Mouse (Mus musculus) adrenal gland, postnatal 10 days (tissue): ENCODE data around the gene Eif4ebp2. TPM values are rescaled to one million over a fixed set of nuclear protein-coding genes. Genes with fewer than 3 reads are reported as not detected.

ENCODE experiments used
- DNase-seq: peaks from one replicate; pipeline ENCODE4 v3.0.0; 2021; ENCODE audit warnings: mixed read lengths
- total RNA-seq, 2 experiments: library from RNA; stranded (reverse); gene quantifications; 2 replicates each; pipeline ENCODE4 v1.2.3; 2021

Eif4ebp2 gene
- total RNA-seq, 2 experiments from 2014 or later, result 116 to 127 TPM

GRCm38 (mm10) chr10:61418131-61418900 is 34.1 kb downstream of the Eif4ebp2 start:
- DNase-seq, result no peak

DNA sequence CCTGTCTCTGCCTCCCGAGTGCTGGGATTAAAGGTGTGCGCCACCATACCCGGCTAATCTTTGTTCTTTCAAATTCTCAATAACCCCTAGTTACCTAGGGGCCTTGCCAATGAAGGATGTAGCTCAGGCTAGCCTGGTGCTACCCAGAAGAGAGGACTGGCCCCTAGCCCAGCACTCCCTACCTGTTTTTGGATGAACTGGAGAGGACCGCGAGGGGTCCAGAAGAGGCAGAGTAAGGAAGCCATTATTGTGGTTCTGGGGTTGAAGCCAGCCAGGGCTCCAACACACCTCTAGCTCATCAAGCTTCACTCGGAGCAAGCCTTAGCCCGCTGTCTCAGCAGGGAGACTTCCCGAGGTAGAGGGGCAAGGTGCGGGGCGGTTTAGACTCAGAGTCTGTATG is 34.8 kb downstream of the Eif4ebp2 start, which contains the start of gene Nodal:
TSS of gene Nodal (plus strand) at position 301 of the 400 bp plus-strand sequence.
- no peak for DNase-seq

GRCm38 (mm10) chr10:61417046-61417445 is 35.4 kb downstream of the Eif4ebp2 start:
- no peak for DNase-seq

GRCm38 (mm10) chr10:61416561-61416960 is 35.9 kb downstream of the Eif4ebp2 start:
- no peak for DNase-seq

- DNase-seq, result no peak
These were observed 36.6 kb downstream of the Eif4ebp2 start for GRCm38 (mm10) chr10:61415890-61416289.

DNA sequence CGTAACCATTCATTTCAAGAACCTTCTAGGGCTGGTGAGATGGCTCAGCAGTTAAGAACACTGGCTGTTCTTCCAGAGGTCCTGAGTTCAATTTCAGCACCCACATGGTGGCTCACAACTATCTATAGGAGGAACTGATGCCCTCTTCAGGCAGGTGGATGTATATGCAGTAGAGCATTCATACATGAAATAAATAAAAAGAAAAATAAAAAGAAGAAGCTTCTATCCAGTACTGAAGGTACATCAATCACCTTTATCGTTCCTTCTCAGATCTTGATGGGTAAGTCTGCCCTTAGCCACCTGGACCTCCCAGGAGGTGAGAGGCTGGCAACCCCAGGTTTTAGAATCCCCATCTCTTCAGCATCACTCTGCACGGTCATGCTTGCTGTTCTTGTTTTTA is 37.2 kb downstream of the Eif4ebp2 start:
- DNase-seq, result no peak

GRCm38 (mm10) chr10:61412910-61413625 is 39.4 kb downstream of the Eif4ebp2 start:
- DNase-seq, result no peak

- no peak for DNase-seq
These were observed 42.3 kb downstream of the Eif4ebp2 start for GRCm38 (mm10) chr10:61410193-61410592.

GRCm38 (mm10) chr10:61409776-61410175 is 42.7 kb downstream of the Eif4ebp2 start:
- DNase-seq, result no peak

DNA sequence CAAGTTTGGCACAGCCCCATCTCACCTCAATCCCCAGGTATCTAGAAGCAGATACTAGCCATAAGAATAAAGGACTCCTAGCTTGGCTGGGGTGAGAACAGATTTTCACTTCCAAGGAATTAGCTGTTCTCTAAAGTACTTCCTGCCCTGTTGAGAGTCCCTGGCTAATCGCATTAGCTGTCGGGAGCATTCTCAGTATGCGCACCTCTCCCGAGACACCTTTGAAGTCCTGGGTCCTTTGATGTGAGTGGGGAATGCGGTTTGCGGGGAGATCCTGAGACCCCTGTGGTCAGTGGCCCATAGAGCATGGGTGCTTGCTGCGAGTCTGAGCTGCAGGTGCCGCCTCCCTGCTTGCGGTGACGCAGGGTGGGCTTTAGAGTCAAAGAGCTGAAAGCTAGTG is 46.5 kb downstream of the Eif4ebp2 start:
- no peak for DNase-seq

GRCm38 (mm10) chr10:61402911-61403310 is 49.5 kb downstream of the Eif4ebp2 start:
- DNase-seq, result peak; percentile 66

DNA sequence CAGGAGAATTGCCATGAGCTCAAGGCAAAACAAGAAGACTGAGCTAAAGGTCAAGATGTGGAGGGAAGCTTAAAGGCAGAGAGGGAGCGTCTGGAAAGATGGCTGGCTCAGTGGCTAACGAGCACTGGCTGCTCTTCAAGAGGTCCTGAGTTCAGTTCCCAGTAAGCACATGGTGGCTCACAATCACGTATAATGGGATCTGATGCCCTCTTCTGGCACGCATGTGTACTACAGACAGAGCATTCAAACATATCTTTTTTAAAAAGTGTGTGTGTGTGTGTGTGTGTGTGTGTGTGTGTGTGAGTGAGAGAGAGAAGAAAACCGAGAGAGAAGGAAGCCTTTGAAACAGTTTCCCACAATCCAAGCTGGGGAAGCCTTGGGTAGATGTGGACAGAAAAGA is 50.0 kb downstream of the Eif4ebp2 start:
- no peak for DNase-seq

GRCm38 (mm10) chr10:61400407-61400806 is 52.1 kb downstream of the Eif4ebp2 start:
- DNase-seq, result no peak

GRCm38 (mm10) chr10:61399156-61399734 is 53.2 kb downstream of the Eif4ebp2 start:
- peak; percentile 81 for DNase-seq

DNA sequence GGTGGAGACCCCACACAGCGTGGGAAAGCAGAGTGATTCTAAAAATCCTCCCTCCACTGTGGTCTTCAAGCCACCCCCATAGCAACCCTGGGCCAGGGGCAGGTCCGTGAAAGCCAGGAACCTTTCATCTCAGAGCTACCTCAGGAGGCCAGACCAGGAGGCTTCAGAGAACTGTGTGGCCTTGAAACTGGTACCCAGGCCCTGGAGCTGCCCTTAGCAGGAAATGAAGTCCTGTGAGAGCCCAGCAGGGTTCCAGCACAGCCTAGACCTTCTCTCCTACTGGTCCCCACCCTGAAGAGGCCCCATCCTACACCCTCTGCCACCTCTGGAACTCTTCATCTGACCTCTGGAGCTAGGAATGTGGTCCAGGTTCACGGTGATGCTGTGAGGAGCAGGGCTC is 54.3 kb downstream of the Eif4ebp2 start:
- DNase-seq, result no peak

- DNase-seq, result no peak
These were observed 57.9 kb downstream of the Eif4ebp2 start for GRCm38 (mm10) chr10:61394476-61395136.

DNA sequence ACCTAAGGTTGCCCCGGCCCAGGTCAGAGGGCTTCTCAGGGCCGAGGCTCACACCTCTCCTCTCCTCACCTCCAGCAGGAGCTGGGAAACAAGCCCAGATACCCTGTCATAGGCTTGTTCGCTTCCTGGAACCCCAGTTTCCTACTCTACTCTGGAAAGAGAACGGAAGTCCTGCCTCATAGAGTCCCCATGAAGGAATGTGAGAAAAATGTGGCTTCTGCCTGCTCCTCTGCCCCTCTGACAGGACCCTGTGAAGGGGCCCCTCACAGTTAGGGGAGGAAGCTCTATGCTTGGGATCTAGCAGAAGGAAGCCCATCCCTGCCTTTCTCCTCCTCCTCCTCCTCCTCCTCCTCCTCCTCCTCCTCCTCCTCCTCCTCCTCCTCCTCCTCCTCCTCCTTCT is 59.9 kb downstream of the Eif4ebp2 start:
- no peak for DNase-seq

DNA sequence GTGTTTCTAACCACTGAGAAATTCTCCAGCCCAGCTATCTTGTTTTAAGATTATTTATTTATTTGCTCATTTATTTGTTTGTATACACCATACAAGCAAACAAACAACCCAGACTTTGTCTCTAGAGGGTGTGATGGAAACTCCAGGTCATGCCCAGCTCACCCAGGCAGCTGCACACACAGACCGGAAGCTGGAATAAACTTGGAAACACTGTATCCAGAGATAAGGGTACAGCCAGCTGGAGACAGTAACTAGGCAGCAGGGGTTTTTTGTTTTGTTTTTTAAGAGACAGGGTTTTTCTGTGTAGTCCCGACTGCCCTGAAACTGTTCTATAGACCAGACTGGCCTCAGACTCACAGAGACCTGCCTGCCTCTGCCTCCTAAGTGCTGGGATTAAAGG is 62.3 kb downstream of the Eif4ebp2 start:
- DNase-seq, result no peak

GRCm38 (mm10) chr10:61389020-61389419 is 63.4 kb downstream of the Eif4ebp2 start:
- no peak for DNase-seq

GRCm38 (mm10) chr10:61386284-61386683 is 66.2 kb downstream of the Eif4ebp2 start:
- DNase-seq, result no peak

DNA sequence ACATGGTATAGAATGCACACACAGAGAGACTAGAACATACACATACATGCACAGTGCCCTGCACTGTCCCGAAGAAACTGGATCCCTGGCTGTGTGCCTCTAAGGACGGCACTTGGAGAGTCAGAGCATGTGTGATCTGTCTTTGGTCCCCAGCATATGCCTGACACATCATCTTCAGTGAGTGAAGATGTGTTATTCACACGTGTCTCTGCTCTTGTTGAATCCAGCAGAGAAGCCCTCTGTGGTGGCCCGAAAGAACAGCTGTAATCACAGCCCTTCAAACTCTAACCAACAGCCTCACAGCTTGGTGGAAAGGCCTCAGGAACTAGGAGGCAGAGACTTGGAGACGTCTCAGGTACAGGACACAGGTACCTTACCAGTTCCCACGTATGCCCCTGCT is 67.3 kb downstream of the Eif4ebp2 start:
- no peak for DNase-seq

DNA sequence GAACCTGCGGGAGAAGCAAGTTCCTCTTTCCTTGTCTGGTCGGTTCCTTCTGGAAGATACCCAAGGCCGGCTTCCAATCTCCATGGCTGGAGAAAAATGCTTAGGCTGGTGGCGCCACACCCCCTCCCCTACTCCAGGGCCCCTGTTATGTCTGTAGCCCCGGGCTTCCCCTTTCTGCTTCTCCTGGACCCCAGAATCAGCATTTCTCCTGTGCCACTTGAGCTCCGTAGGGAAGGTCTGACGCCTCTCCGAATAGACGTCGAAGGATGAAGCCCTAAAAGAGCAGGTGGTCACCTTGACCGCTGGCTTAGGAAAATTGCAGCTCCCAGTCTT is 68.8 kb downstream of the Eif4ebp2 start:
- DNase-seq, result no peak
